ENCODE assay signal across 30 mouse cellular contexts in the genomic region with DNA sequence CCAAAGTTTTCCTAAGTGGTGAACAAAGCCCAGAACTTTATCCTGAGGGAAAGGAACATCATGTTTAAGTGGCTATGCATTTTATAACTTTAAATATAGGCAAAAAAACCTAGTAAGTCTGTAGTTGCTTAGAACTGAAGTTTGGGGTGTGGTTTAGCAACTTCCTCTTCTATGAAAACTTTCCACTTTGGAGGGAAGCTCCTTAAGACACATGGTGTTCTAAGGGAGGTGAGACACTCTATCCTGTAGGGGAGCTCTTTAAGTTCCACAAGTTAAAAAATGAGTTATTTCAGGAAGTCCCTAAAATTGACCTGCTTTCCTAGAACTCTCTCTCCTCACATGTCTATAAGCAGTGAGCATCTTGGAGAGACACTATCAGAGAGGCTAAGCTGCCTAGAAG. TPM values are rescaled to one million over a fixed set of nuclear protein-coding genes. Genes with fewer than 3 reads are reported as not detected.
DNase-seq lines count a peak whose midpoint lies in the region; ATAC-seq lines count a peak whose summit lies in the region.
"Had no signal": no experiment of that assay in that cellular context is flagged by ENCODE, and none has a peak within 500 bp of the region (broad histone marks: within the 10 kb centered on the region; RNA-seq: fewer than 3 reads in every experiment).

No protein-coding gene starts in this region.

- no peak for DNase-seq in frontal cortex, postnatal 36 days (ENCODE audit: low spot score in 2 of 2)
- peak; percentile 26 for DNase-seq in MEL-GATA-1-ER (ENCODE audit: extremely low read depth, low read depth)
- no peak for DNase-seq in right cerebral cortex, postnatal 14 days
- DNase-seq in frontal cortex, postnatal 10 days (ENCODE audit: low spot score in 2 of 2): no peak
- no peak for DNase-seq in layer of hippocampus, adult 11-12 months (ENCODE audit: low spot score)
- DNase-seq: adrenal gland, adult 2 months; adrenal gland, postnatal 14 days; cerebellum, adult 11-12 months; cerebellum, adult 9-10 months; cerebellum, postnatal 14 days; embryo, embryonic 11 days; gastrocnemius, postnatal 10 days; gastrocnemius, postnatal 36 days; heart, adult 11 months; heart, postnatal 10 days; heart, postnatal 36 days; kidney, adult 8-10 months had no signal

- peak; percentile 43 for ATAC-seq in frontal cortex, adult (ENCODE audit: low TSS enrichment)
- peak; percentile 81 for ATAC-seq in granulocyte monocyte progenitor cell, adult 5-6 weeks (replicated peaks; ENCODE audit: poor library complexity, severe bottlenecking)
- no peak for ATAC-seq in cerebellum, adult (ENCODE audit: insufficient number of reproducible peaks, low FRiP score, low TSS enrichment)
- ATAC-seq: CD4-positive, CD25-positive, alpha-beta regulatory T cell, adult 4 months; forebrain, embryonic 13.5 days; forebrain, embryonic 16.5 days; hindbrain, postnatal 0 days; inflammation-experienced regulatory T-cells, adult 6 months; intestine, embryonic 16.5 days had no signal

RNA-seq across cellular contexts. Expression of gene Olfr876, which starts 4.4 kb away (rescaled TPM):
- total RNA-seq in granulocyte monocyte progenitor cell, adult 5-6 weeks (2014; fragmentation: Nextera tagmentation): not detected in 2 replicates
- not detected in 2 replicates for total RNA-seq in granulocyte monocyte progenitor cell, adult 5-6 weeks (2017)
- total RNA-seq: adrenal gland, adult 2 months; adrenal gland, postnatal 14 days; adrenal gland, postnatal 4 days; ES-E14; gastrocnemius, adult 18-20 months; gastrocnemius, postnatal 10 days; gastrocnemius, postnatal 36 days; heart, adult 8-10 months; heart, postnatal 10 days; heart, postnatal 36 days; hindbrain, postnatal 0 days had no signal

RNA-seq across cellular contexts. Expression of gene Olfr875, which starts 35.6 kb away (rescaled TPM):
- total RNA-seq in granulocyte monocyte progenitor cell, adult 5-6 weeks (2014; fragmentation: Nextera tagmentation): not detected in 2 replicates
- not detected in 2 replicates for total RNA-seq in granulocyte monocyte progenitor cell, adult 5-6 weeks (2017)
- total RNA-seq: adrenal gland, adult 2 months; adrenal gland, postnatal 14 days; adrenal gland, postnatal 4 days; ES-E14; gastrocnemius, adult 18-20 months; gastrocnemius, postnatal 10 days; gastrocnemius, postnatal 36 days; heart, adult 8-10 months; heart, postnatal 10 days; heart, postnatal 36 days; hindbrain, postnatal 0 days had no signal

RNA-seq across cellular contexts. Expression of gene Olfr877, which starts 46.8 kb away (rescaled TPM):
- total RNA-seq in granulocyte monocyte progenitor cell, adult 5-6 weeks (2014; fragmentation: Nextera tagmentation): not detected in 2 replicates
- total RNA-seq in granulocyte monocyte progenitor cell, adult 5-6 weeks (2017): not detected in 2 replicates
- total RNA-seq: adrenal gland, postnatal 14 days; adrenal gland, postnatal 4 days; ES-E14; gastrocnemius, adult 18-20 months; gastrocnemius, postnatal 10 days; gastrocnemius, postnatal 36 days; heart, adult 8-10 months; heart, postnatal 10 days; heart, postnatal 36 days; hindbrain, postnatal 0 days had no signal
